Mouse (Mus musculus): Measurements from ENCODE around the gene Rnf223. TPM values are rescaled to one million over a fixed set of nuclear protein-coding genes. Genes with fewer than 3 reads are reported as not detected.
A peak's percentile ranks its signal among the peaks of the same experiment; 100 is the strongest.

Gene Rnf223
- polyA plus RNA-seq, 1 experiment from 2014 or later: 0.71 TPM

DNA sequence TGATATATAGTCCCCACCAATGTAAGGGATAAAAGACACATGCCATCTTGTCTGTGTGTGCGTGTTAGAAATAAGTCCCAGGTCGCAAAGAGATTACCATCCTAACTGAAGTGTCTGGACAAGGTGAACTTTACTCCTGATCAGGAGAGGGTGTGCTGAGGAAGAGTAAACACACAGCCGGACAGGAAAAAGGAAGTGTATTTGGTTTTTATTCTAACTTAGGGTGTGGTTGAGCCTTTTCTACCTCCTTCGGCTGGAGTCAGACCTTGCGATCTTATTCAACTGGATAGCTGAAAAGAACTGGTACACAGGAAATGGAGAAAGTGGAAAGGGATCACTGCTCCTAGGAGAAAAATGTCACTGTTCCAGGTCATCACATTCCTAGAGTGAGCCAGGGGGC lies 29.8 kb upstream of the Rnf223 start:
- no peaks in the 10 kb centered on the region for H3K36me3 ChIP-seq
- DNase-seq (ENCODE audit: low spot score): no peak
- 0 out of 2 replicates have a peak, but pooled peaks cover 2% of the 10 kb centered on the region for H3K4me1 ChIP-seq (replicated peaks)
- H3K9me3 ChIP-seq: no peaks in the 10 kb centered on the region
- 90% methylated on average over 5 of the region's 5 CpGs for WGBS
- H3K27me3 ChIP-seq (ENCODE audit: insufficient read depth, poor library complexity, severe bottlenecking): no peaks in the 10 kb centered on the region
- H3K4me3 ChIP-seq: no peak overlapping the region
- H3K27ac ChIP-seq: no peak overlapping the region

DNA sequence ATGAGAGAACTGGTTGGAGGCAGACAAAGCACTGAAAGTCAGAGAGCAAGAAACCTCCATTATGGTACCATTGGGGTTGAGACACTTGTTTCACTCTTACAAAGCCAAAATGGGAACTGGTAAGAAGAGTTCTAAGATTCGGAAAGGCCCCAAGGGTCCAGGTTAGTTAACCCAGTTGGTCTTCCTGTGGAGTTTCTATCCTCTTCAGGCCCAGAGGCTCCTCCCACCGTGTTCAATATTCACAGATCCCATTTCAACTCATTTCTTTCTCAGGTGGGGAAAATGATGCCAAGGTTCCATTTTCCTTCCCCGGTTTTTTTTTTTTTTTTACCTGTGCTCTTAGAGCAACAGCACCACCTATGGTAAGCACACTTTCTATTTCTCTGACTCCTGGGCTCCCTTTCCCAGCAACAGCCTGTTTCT lies 28.8 kb upstream of the Rnf223 start:
- H3K4me3 ChIP-seq: no peak overlapping the region

DNA sequence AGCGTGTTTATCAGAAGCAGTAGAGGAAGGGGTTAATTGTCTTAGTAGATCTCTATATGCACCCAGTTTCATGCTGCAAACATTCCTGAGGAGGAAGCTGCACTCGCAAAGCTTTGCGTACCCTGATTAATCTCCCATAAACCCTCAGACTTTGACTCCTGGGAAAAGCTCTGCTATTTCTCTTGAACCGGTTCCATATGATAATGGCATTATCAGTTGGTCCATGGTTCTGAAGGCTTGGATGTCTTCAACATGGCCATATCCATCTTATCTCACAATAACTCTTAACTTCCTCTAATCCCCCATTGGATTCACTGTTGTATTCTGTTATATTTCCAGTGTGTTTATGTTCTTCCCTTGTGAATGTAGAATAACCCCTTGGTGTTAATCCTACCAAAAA lies 27.0 kb upstream of the Rnf223 start:
- Histone ChIP-seq H3K36me3 (no peaks in the 10 kb centered on the region), H3K27ac (no peak overlapping the region), H3K9me3 (no peaks in the 10 kb centered on the region), H3K4me1 (replicated peaks) (0 out of 2 replicates have a peak, but pooled peaks cover 2% of the 10 kb centered on the region), H3K4me3 (no peak overlapping the region), H3K27me3 (ENCODE audit: insufficient read depth, poor library complexity, severe bottlenecking) (no peaks in the 10 kb centered on the region)
- WGBS: 85% methylated on average over 4 of the region's 4 CpGs
- no peak for DNase-seq (ENCODE audit: low spot score)

More for the DNA sequence above, 28.8 kb upstream of the Rnf223 start:
- H3K4me1 ChIP-seq (replicated peaks): 0 out of 2 replicates have a peak, but pooled peaks cover 2% of the 10 kb centered on the region
- no peaks in the 10 kb centered on the region for H3K36me3 ChIP-seq
- no peak for DNase-seq (ENCODE audit: low spot score)
- WGBS: 48% methylated on average over 3 of the region's 3 CpGs
- H3K9me3 ChIP-seq: no peaks in the 10 kb centered on the region
- no peaks in the 10 kb centered on the region for H3K27me3 ChIP-seq (ENCODE audit: insufficient read depth, poor library complexity, severe bottlenecking)
- no peak overlapping the region for H3K27ac ChIP-seq

GRCm38 (mm10) chr4:156108606-156109546 lies 21.4 kb upstream of the Rnf223 start:
- Histone ChIP-seq H3K4me1 (replicated peaks) (peaks cover 15% of the 10 kb centered on the region), H3K4me3 (peak overlapping the region; percentile 88), H3K9me3 (no peaks in the 10 kb centered on the region), H3K27ac (peak overlapping the region; percentile 96), H3K27me3 (ENCODE audit: insufficient read depth, poor library complexity, severe bottlenecking) (no peaks in the 10 kb centered on the region), H3K36me3 (peaks cover 10% of the 10 kb centered on the region; the same call in 1 of the 2 replicates)
- WGBS: 31% methylated on average over 13 of the region's 13 CpGs
- peak; percentile 67 for DNase-seq (ENCODE audit: low spot score)

- no peaks in the 10 kb centered on the region for H3K9me3 ChIP-seq
Observed at GRCm38 (mm10) chr4:156109570-156110331, 20.6 kb upstream of the Rnf223 start, which contains the start of gene 9430015G10Rik. TSS of gene 9430015G10Rik (plus strand) at chr4:156109982.

GRCm38 (mm10) chr4:156124077-156124476 lies 6.2 kb upstream of the Rnf223 start:
- Histone ChIP-seq H3K36me3 (peaks cover 92% of the 10 kb centered on the region), H3K4me3 (no peak overlapping the region), H3K27me3 (ENCODE audit: insufficient read depth, poor library complexity, severe bottlenecking) (no peaks in the 10 kb centered on the region), H3K9me3 (no peaks in the 10 kb centered on the region), H3K27ac (no peak overlapping the region), H3K4me1 (replicated peaks) (no peaks in the 10 kb centered on the region)
- DNase-seq (ENCODE audit: low spot score): no peak
- WGBS: 97% methylated on average over 7 of the region's 7 CpGs

More at GRCm38 (mm10) chr4:156109570-156110331, 20.6 kb upstream of the Rnf223 start, which contains the start of gene 9430015G10Rik:
- Histone ChIP-seq H3K27ac (peak within 1 kb of the TSS; percentile 96), H3K27me3 (ENCODE audit: insufficient read depth, poor library complexity, severe bottlenecking) (no peaks in the 10 kb centered on the region), H3K36me3 (peaks cover 19% of the 10 kb centered on the region), H3K4me1 (replicated peaks) (peaks cover 15% of the 10 kb centered on the region), H3K4me3 (peak within 1 kb of the TSS; percentile 88)
- peak; percentile 99 for DNase-seq (ENCODE audit: low spot score)
- WGBS: under 1% methylated on average over 60 of the region's 60 CpGs

- Histone ChIP-seq H3K27ac (no peak overlapping the region), H3K27me3 (ENCODE audit: insufficient read depth, poor library complexity, severe bottlenecking) (no peaks in the 10 kb centered on the region), H3K9me3 (no peaks in the 10 kb centered on the region), H3K4me3 (no peak overlapping the region), H3K36me3 (peaks cover 78% of the 10 kb centered on the region), H3K4me1 (replicated peaks) (no peaks in the 10 kb centered on the region)
- WGBS: 94% methylated on average over 6 of the region's 6 CpGs
- no peak for DNase-seq (ENCODE audit: low spot score)
Observed at GRCm38 (mm10) chr4:156125393-156125792, 4.9 kb upstream of the Rnf223 start.

DNA sequence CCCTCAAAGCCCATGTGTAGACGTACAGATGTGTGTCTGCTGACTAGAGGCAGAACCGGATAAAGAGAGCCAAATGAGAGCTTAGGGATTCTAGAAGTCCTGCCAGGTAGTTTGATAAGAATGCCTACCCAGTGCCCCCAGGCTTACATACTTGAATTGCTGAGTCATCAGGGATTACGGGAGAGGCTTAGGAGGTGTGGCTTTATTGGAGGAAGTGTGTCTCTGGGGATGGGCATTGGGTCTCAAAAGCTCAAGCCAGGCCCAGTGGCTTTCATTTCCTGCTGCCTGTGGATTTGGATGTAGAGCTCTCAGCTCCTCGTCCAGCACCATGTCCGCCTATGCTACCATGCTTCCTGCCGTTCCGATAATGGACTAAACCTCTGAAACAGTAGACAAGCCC lies 3.5 kb upstream of the Rnf223 start:
- DNase-seq (ENCODE audit: low spot score): no peak
- H3K36me3 ChIP-seq: peaks cover 64% of the 10 kb centered on the region
- no peak overlapping the region for H3K4me3 ChIP-seq
- no peaks in the 10 kb centered on the region for H3K27me3 ChIP-seq (ENCODE audit: insufficient read depth, poor library complexity, severe bottlenecking)
- H3K27ac ChIP-seq: no peak overlapping the region
- 93% methylated on average over 7 of the region's 7 CpGs for WGBS
- no peaks in the 10 kb centered on the region for H3K9me3 ChIP-seq
- H3K4me1 ChIP-seq (replicated peaks): no peaks in the 10 kb centered on the region

DNA sequence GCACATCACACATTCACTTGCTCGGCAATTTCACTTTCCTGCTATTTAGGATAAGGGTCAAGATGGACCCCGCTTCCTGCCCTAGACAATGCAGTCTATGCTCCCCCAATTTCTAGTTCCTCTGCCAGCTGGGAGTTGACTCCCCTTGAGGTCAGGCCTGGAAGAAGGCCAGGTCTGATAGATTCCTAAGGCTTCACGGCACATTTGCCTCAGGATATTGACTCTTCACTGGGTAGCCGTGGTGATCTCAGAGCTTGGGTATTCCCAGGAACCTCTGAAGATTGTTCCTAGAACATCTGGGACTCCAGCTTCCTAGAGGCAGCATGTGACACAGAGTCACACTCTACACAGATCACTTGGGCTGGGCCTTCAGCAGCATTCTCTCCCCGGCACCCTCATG lies 1.6 kb upstream of the Rnf223 start:
- DNase-seq (ENCODE audit: low spot score): no peak
- H3K4me3 ChIP-seq: no peak overlapping the region
- H3K27me3 ChIP-seq (ENCODE audit: insufficient read depth, poor library complexity, severe bottlenecking): no peaks in the 10 kb centered on the region
- no peaks in the 10 kb centered on the region for H3K9me3 ChIP-seq
- H3K27ac ChIP-seq: no peak overlapping the region
- H3K36me3 ChIP-seq: peaks cover 45% of the 10 kb centered on the region
- 89% methylated on average over 5 of the region's 5 CpGs for whole genome bisulfite sequencing
- no peaks in the 10 kb centered on the region; the same call in 1 of the 2 replicates for H3K4me1 ChIP-seq (replicated peaks)

DNA sequence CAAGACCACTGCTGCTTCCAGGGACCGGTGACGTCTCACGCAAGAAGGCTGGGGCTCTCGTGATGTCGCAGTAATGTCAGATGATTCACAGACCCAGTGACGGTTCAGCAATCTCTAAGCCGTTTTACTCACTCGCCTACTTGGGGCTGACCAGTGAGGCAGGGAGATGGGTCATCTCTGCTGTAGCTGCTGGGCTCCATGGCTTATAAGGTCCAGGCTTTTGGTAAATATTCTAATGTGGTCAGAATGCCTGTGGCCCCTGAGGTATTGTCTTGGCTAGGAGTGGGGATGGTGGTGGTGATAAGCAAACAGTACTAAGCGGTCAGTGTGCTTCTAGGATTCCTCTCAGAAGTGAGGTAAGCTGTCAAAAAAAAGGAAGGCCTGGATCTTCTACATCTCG lies 627 bp downstream of the Rnf223 start:
- peaks cover 23% of the 10 kb centered on the region for H3K36me3 ChIP-seq
- no peaks in the 10 kb centered on the region for H3K27me3 ChIP-seq (ENCODE audit: insufficient read depth, poor library complexity, severe bottlenecking)
- DNase-seq (ENCODE audit: low spot score): no peak
- H3K27ac ChIP-seq: no peak overlapping the region
- 85% methylated on average over 10 of the region's 10 CpGs for WGBS
- no peaks in the 10 kb centered on the region; the same call in 1 of the 2 replicates for H3K4me1 ChIP-seq (replicated peaks)
- no peak overlapping the region for H3K4me3 ChIP-seq
- H3K9me3 ChIP-seq: no peaks in the 10 kb centered on the region

GRCm38 (mm10) chr4:156133334-156133733 lies 3.0 kb downstream of the Rnf223 start:
- WGBS: 65% methylated on average over 5 of the region's 5 CpGs
- no peak for DNase-seq (ENCODE audit: low spot score)
- H3K9me3 ChIP-seq: peaks cover 4% of the 10 kb centered on the region
- H3K27me3 ChIP-seq (ENCODE audit: insufficient read depth, poor library complexity, severe bottlenecking): no peaks in the 10 kb centered on the region
- no peaks in the 10 kb centered on the region; the same call in 1 of the 2 replicates for H3K4me1 ChIP-seq (replicated peaks)
- H3K4me3 ChIP-seq: no peak overlapping the region
- peak overlapping the region; percentile 57 for H3K27ac ChIP-seq
- H3K36me3 ChIP-seq: no peaks in the 10 kb centered on the region

- H3K36me3 ChIP-seq: no peaks in the 10 kb centered on the region
- H3K9me3 ChIP-seq: peaks cover 9% of the 10 kb centered on the region
- peak overlapping the region; percentile 57 for H3K27ac ChIP-seq
- no peaks in the 10 kb centered on the region; the same call in 1 of the 2 replicates for H3K4me1 ChIP-seq (replicated peaks)
- no peak overlapping the region for H3K4me3 ChIP-seq
- H3K27me3 ChIP-seq (ENCODE audit: insufficient read depth, poor library complexity, severe bottlenecking): no peaks in the 10 kb centered on the region
- WGBS: 81% methylated on average over 12 of the region's 12 CpGs
- DNase-seq (ENCODE audit: low spot score): no peak
Observed at GRCm38 (mm10) chr4:156133943-156134605, 3.8 kb downstream of the Rnf223 start.
